Mouse (Mus musculus) activated CD4-positive, CD25-positive, alpha-beta regulatory T cell (primary cell): Measurements from ENCODE around the gene Adam6b. TPM values are rescaled to one million over a fixed set of nuclear protein-coding genes. Genes with fewer than 3 reads are reported as not detected.

Experiments
- polyA plus RNA-seq, 2 experiments: library from polyadenylated mRNA; unstranded; fragments of 100-300 nt; shearing (Covaris generic); gene quantifications; one replicate each; pipeline ENCODE4 v1.2.1; 2017

Adam6b gene
- 1 to 10 TPM in 1 of 2 experiments, under 1 TPM in 1; 0.50 to 1.1 TPM for polyA plus RNA-seq

GRCm38 (mm10) chr12:113489211-113489610 is at the start of gene Adam6b:
Gene Adam6b (plus strand): TSS chr12:113489511.

Other genes starting within 250 kb of the Adam6b start
- gene Adam6a, start 54.4 kb downstream of the Adam6b start, polyA plus RNA-seq = under 1 TPM in 1 of 2 experiments, not detected in 1; 0.31 TPM